Mouse (Mus musculus) lung, postnatal 36 days (tissue): ENCODE results near the gene Gdpd3.

ENCODE experiments used
- DNase-seq: peaks from one replicate; pipeline ENCODE4 v3.0.0; 2022; ENCODE audit warnings: mixed read lengths

Gene Gdpd3

GRCm38 (mm10) chr7:126766201-126766600, at the start of gene Gdpd3:
Gdpd3 (plus strand) TSS chr7:126766334.
- no peak for DNase-seq

- no peak for DNase-seq
Measured at GRCm38 (mm10) chr7:126717566-126717965, 48.6 kb upstream of the Gdpd3 start.

- DNase-seq, result no peak
Measured at GRCm38 (mm10) chr7:126718787-126719337, 47.3 kb upstream of the Gdpd3 start.

GRCm38 (mm10) chr7:126721635-126722034, 44.5 kb upstream of the Gdpd3 start:
- no peak for DNase-seq

GRCm38 (mm10) chr7:126725077-126725476, 41.1 kb upstream of the Gdpd3 start:
- DNase-seq, result peak; percentile 12

GRCm38 (mm10) chr7:126725667-126726066, 40.5 kb upstream of the Gdpd3 start:
- DNase-seq, result peak; percentile 14

GRCm38 (mm10) chr7:126730256-126730789, 35.8 kb upstream of the Gdpd3 start:
- peak; percentile 66 for DNase-seq

- no peak for DNase-seq
Measured at GRCm38 (mm10) chr7:126736122-126736521, 30.0 kb upstream of the Gdpd3 start.

GRCm38 (mm10) chr7:126739551-126739950, 26.6 kb upstream of the Gdpd3 start:
- DNase-seq, result peak; percentile 55

GRCm38 (mm10) chr7:126740132-126740735, 25.9 kb upstream of the Gdpd3 start:
- DNase-seq, result no peak

GRCm38 (mm10) chr7:126740977-126741376, 25.2 kb upstream of the Gdpd3 start:
- no peak for DNase-seq

- no peak for DNase-seq
Measured at GRCm38 (mm10) chr7:126741452-126741851, 24.7 kb upstream of the Gdpd3 start.

- no peak for DNase-seq
Measured at GRCm38 (mm10) chr7:126741964-126742482, 24.1 kb upstream of the Gdpd3 start.

- peak; percentile 62 for DNase-seq
Measured at GRCm38 (mm10) chr7:126746066-126746465, 20.1 kb upstream of the Gdpd3 start.

- DNase-seq, result peak; percentile 51
Measured at GRCm38 (mm10) chr7:126746798-126747197, 19.3 kb upstream of the Gdpd3 start.

GRCm38 (mm10) chr7:126748824-126749223, 17.3 kb upstream of the Gdpd3 start:
- no peak for DNase-seq

- DNase-seq, result no peak
Measured at GRCm38 (mm10) chr7:126749582-126750343, 16.4 kb upstream of the Gdpd3 start.

- DNase-seq, result peak; percentile 93
Measured at GRCm38 (mm10) chr7:126754866-126755265, 11.3 kb upstream of the Gdpd3 start.

- no peak for DNase-seq
Measured at GRCm38 (mm10) chr7:126758539-126758938, 7.6 kb upstream of the Gdpd3 start.

- peak; percentile 94 for DNase-seq
Measured at GRCm38 (mm10) chr7:126759050-126759671, 7.0 kb upstream of the Gdpd3 start, which contains the start of gene Mapk3. Mapk3 (plus strand) TSS chr7:126759601.

- no peak for DNase-seq
Measured at GRCm38 (mm10) chr7:126759672-126760390, 6.3 kb upstream of the Gdpd3 start.

GRCm38 (mm10) chr7:126760391-126760802, 5.7 kb upstream of the Gdpd3 start:
- DNase-seq, result peak; percentile 95
